In genomic region chr8:122360696-122361416, GRCm38 (mm10) we compare ENCODE assay signal across 26 mouse cellular contexts. TPM values are rescaled to one million over a fixed set of nuclear protein-coding genes. Genes with fewer than 3 reads are reported as not detected.
"Had no signal": no experiment of that assay in that cellular context is flagged by ENCODE, and none has a peak within 500 bp of the region (broad histone marks: within the 10 kb centered on the region; RNA-seq: fewer than 3 reads in every experiment).

Gene Trhr2, minus strand, starts transcription at chr8:122360746.

- H3K9ac ChIP-seq: kidney, embryonic 15.5 days; limb, embryonic 13.5 days; liver, embryonic 12.5 days; liver, embryonic 15.5 days; lung, embryonic 15.5 days; midbrain, embryonic 13.5 days; stomach, embryonic 15.5 days had no signal

- H3K9me3 ChIP-seq: kidney, embryonic 15.5 days; limb, embryonic 10.5 days; limb, embryonic 13.5 days; liver, embryonic 12.5 days; liver, embryonic 15.5 days; lung, embryonic 15.5 days; midbrain, embryonic 13.5 days; stomach, embryonic 15.5 days had no signal

- H3K27me3 ChIP-seq: stomach, embryonic 15.5 days had no signal

- H3K4me1 ChIP-seq: kidney, embryonic 15.5 days; liver, embryonic 12.5 days; liver, embryonic 15.5 days; midbrain, embryonic 13.5 days had no signal

- H3K36me3 ChIP-seq: kidney, embryonic 15.5 days; limb, embryonic 10.5 days; limb, embryonic 13.5 days; liver, embryonic 12.5 days; liver, embryonic 15.5 days; lung, embryonic 15.5 days; midbrain, embryonic 13.5 days; stomach, embryonic 15.5 days had no signal

- DNase-seq: kidney, adult 2 months; kidney, postnatal 10 days; kidney, postnatal 36 days; layer of hippocampus, postnatal 36 days; liver; lung, adult 18-20 months; lung, postnatal 10 days; lung, postnatal 36 days; right cerebral cortex, adult 18-20 months; right cerebral cortex, postnatal 14 days; right cerebral cortex, postnatal 4 days; spleen, adult 18-20 months; thymus, postnatal 25 days had no signal

- H3K4me3 ChIP-seq: kidney, embryonic 15.5 days; limb, embryonic 10.5 days; limb, embryonic 13.5 days; liver, embryonic 12.5 days; liver, embryonic 15.5 days; lung, embryonic 15.5 days; midbrain, embryonic 13.5 days; stomach, embryonic 15.5 days had no signal

- H3K4me2 ChIP-seq: kidney, embryonic 15.5 days; limb, embryonic 13.5 days; liver, embryonic 12.5 days; liver, embryonic 15.5 days; lung, embryonic 15.5 days; midbrain, embryonic 13.5 days; stomach, embryonic 15.5 days had no signal

- H3K27ac ChIP-seq: kidney, embryonic 15.5 days; limb, embryonic 10.5 days; limb, embryonic 13.5 days; liver, embryonic 12.5 days; liver, embryonic 15.5 days; lung, embryonic 15.5 days; midbrain, embryonic 13.5 days; stomach, embryonic 15.5 days had no signal

- ATAC-seq: liver, embryonic 12.5 days; midbrain, embryonic 13.5 days had no signal

RNA-seq across cellular contexts. Expression of gene Trhr2, which starts in this region (rescaled TPM):
- total RNA-seq: monocyte, adult 5-6 weeks had no signal
- polyA plus RNA-seq: intestine, embryonic 14.5 days; kidney, embryonic 15.5 days; limb, embryonic 10.5 days; liver, embryonic 12.5 days; liver, embryonic 15.5 days; lung, embryonic 15.5 days; midbrain, embryonic 13.5 days; neural tube, embryonic 11.5 days; neural tube, embryonic 14.5 days; stomach, embryonic 15.5 days; thymus, postnatal 0 days had no signal
